Mouse (Mus musculus) limb, embryonic 14.5 days (tissue): ENCODE data around the gene Csf1. TPM values are rescaled to one million over a fixed set of nuclear protein-coding genes. Genes with fewer than 3 reads are reported as not detected.

Experiments used
- ATAC-seq: fragments of 200-750 bp; cut with Nextera tagmentation; 2 replicates; pipeline ENCODE4 v1.8.0; 2017; ENCODE audit warnings: low read depth, moderate number of reproducible peaks, moderate TSS enrichment; ENCODE audit not compliant: low FRiP score
- DNase-seq: peaks from one replicate; pipeline ENCODE4 v3.0.0-alpha.2; 2015; ENCODE audit warnings: low spot score
- H3K27ac ChIP-seq: fragments of 300-500 bp; sonication (generic); replicated peaks from 2 replicates; pipeline ENCODE4 v1.5.1; 2014; ENCODE audit warnings: low read depth, mild to moderate bottlenecking, low read length, moderate library complexity, mixed read lengths
- H3K27me3 ChIP-seq: fragments of 300-500 bp; sonication (generic); 2 replicates; pipeline ENCODE4 v1.6.1; 2014; ENCODE audit warnings: low read length, mixed read lengths; ENCODE audit not compliant: control insufficient read depth, insufficient read depth
- H3K36me3 ChIP-seq: fragments of 300-500 bp; sonication (generic); 2 replicates; pipeline ENCODE4 v1.6.1; 2014; ENCODE audit warnings: mild to moderate bottlenecking, low read length, moderate library complexity, mixed read lengths; ENCODE audit not compliant: control insufficient read depth, insufficient read depth
- H3K4me1 ChIP-seq: fragments of 300-500 bp; sonication (generic); 2 replicates; pipeline ENCODE4 v1.6.1; 2014; ENCODE audit warnings: antibody characterized with exemption, low read length, mixed read lengths; ENCODE audit not compliant: control insufficient read depth, insufficient read depth
- H3K4me2 ChIP-seq: fragments of 300-500 bp; sonication (generic); replicated peaks from 2 replicates; pipeline ENCODE4 v1.6.1; 2014; ENCODE audit warnings: low read depth, mild to moderate bottlenecking, low read length, moderate library complexity; ENCODE audit not compliant: severe bottlenecking
- H3K4me3 ChIP-seq: fragments of 300-500 bp; sonication (generic); replicated peaks from 2 replicates; pipeline ENCODE4 v1.5.1; 2014; ENCODE audit warnings: low read length
- H3K9ac ChIP-seq: fragments of 300-500 bp; sonication (generic); 2 replicates; pipeline ENCODE4 v1.6.1; 2014; ENCODE audit warnings: mild to moderate bottlenecking, low read depth, low read length, moderate library complexity; ENCODE audit not compliant: severe bottlenecking
- H3K9me3 ChIP-seq: fragments of 300-500 bp; sonication (generic); 2 replicates; pipeline ENCODE4 v1.6.1; 2016; ENCODE audit warnings: low read length; ENCODE audit not compliant: control insufficient read depth
- POLR2A ChIP-seq: fragments of 200-500 bp; IDR thresholded peaks from 2 replicates; pipeline ENCODE4 v1.8.0; 2012; ENCODE audit warnings: inconsistent platforms, mild to moderate bottlenecking, moderate library complexity, borderline replicate concordance; ENCODE audit not compliant: insufficient read depth, insufficient read length; ENCODE audit errors: extremely low read depth
- WGBS: fragments of 180-500 bp; shearing (Covaris S2); extraction: QIAGEN DNeasy Blood & Tissue Kit; methylation state at CpG from one replicate; pipeline ENCODE4 v1.1.7; 2014; 5-methylcytosine and 5-hydroxymethylcytosine counted together
- polyA plus RNA-seq, 2 experiments: library from polyadenylated mRNA; depleted of rRNA in 1 of 2; stranded (reverse) in 1 of 2; unstranded in 1 of 2; fragments of >200 nt; fragmentation: Nextera tagmentation in 1 of 2; extraction: Ambion mirVana in 1 of 2; gene quantifications; 2 replicates each; pipeline versions ENCODE4 v1.2.1 to v1.2.3; 2012 to 2014

The Csf1 gene
- polyA plus RNA-seq, 2 experiments, result 12.7 to 14.9 TPM

DNA sequence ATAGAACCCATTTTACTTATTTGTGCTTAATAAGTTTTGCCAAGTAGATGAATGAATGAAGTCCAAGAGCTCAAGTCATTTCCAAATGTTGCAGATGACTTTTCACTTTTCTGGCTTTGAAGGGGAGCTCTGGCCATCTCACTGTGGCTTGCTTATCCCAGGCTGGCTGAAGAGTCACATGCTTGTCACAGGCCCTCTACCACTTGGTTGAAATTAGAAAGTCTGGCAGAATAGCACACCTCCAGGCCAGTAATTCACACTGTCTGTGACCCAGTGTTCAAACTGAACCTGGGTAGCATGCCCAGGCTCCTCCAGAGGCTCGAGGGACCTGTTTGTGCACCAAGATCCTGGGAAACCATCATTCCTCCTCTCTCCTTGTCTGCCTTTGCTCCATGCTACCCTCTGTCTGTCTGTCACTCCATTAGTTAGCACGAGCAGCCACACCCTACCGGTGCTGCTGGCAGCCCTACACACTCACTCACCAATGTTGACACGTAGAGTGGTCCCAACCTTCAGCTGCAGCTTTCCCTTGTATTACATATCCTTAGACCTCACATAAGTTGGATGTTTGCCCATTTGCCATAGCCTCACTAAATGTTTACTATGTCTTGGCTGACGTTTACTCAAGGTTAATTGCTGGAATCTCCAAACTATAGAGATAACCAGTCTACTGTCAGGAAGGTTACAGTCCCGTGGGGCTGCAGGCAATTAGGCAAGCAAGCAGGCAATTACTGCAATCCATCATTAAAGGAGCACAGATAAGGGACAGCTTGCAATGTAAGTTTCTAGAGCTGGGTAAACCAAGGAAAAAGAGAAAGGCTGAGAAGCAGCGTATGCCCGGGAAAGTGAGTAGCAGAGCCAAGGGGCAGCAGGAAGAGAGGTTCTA, 8.1 kb upstream of the Csf1 start:
- peaks cover 2% of the 10 kb centered on the region; the same call in 1 of the 2 replicates for H3K4me1 ChIP-seq
- no peak overlapping the region for H3K27ac ChIP-seq
- ATAC-seq, result no peak
- H3K9ac ChIP-seq, result no peak overlapping the region
- no peak for DNase-seq
- no peaks in the 10 kb centered on the region for H3K9me3 ChIP-seq
- no peaks in the 10 kb centered on the region for H3K36me3 ChIP-seq
- H3K4me3 ChIP-seq, result no peak overlapping the region
- no peak overlapping the region for H3K4me2 ChIP-seq
- WGBS, result 38% methylated on average over 8 of the region's 8 CpGs
- H3K27me3 ChIP-seq, result no peaks in the 10 kb centered on the region
- TF ChIP-seq POLR2A, result no peak

- no peak for ATAC-seq
- no peaks in the 10 kb centered on the region for H3K36me3 ChIP-seq
- H3K4me1 ChIP-seq, result peaks cover 2% of the 10 kb centered on the region; the same call in 1 of the 2 replicates
- H3K4me3 ChIP-seq, result no peak overlapping the region
- DNase-seq, result no peak
- no peak overlapping the region for H3K9ac ChIP-seq
- TF ChIP-seq POLR2A, result no peak
- no peak overlapping the region for H3K4me2 ChIP-seq
- no peaks in the 10 kb centered on the region for H3K27me3 ChIP-seq
- H3K9me3 ChIP-seq, result no peaks in the 10 kb centered on the region
- WGBS, result 67% methylated on average over 2 of the region's 2 CpGs
- H3K27ac ChIP-seq, result no peak overlapping the region
Measured at GRCm38 (mm10) chr3:107766804-107767203, 6.5 kb upstream of the Csf1 start.

DNA sequence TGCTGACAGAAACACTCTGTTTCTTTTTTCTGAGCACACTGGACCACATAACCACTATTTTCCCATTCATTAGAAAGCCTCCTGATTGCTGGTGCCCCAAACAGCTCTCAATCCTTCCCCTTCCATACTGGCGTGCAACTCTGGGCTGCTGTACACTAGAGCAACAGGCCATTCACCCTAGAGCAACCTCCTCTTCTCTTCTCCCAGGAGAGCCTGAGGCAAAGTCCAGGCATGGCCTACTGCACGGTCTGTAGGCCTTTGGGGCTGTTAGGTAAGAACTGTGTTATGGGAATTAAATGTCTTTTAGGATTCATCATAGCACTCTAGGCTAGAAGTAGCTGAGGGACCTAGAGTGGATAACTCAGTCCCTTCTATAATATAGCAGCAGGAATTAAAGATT, 5.7 kb upstream of the Csf1 start:
- no peak overlapping the region for H3K4me3 ChIP-seq
- peaks cover 2% of the 10 kb centered on the region; the same call in 1 of the 2 replicates for H3K4me1 ChIP-seq
- no peak for TF ChIP-seq POLR2A
- H3K27ac ChIP-seq, result no peak overlapping the region
- no peak for ATAC-seq
- DNase-seq, result no peak
- H3K9ac ChIP-seq, result no peak overlapping the region
- whole genome bisulfite sequencing, result 76% methylated on average over 2 of the region's 2 CpGs
- no peak overlapping the region for H3K4me2 ChIP-seq
- H3K27me3 ChIP-seq, result no peaks in the 10 kb centered on the region
- H3K36me3 ChIP-seq, result no peaks in the 10 kb centered on the region
- no peaks in the 10 kb centered on the region for H3K9me3 ChIP-seq

DNA sequence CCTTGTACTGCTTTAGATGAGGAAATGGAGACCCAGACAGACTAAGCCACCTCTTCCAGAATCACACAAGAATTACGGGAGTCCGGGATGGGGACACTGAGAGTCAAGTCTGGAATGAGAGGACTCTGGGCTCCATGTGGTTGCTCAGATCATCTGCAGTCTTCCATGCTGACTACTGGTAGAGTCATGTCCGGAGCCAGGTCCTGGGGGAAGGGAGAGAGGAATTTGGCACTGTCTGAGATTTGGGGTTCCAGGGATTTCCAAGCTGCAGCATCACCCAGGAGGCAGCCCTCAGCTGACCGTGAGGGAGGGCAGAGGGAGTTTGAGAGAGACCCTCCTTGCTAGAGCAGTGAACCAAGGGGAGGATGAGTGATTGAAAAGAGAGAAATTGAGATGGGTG, 3.3 kb upstream of the Csf1 start:
- DNase-seq (no peak), ATAC-seq (no peak)
- H3K27ac ChIP-seq, result no peak overlapping the region
- TF ChIP-seq POLR2A, result no peak
- H3K27me3 ChIP-seq, result no peaks in the 10 kb centered on the region
- H3K9me3 ChIP-seq, result no peaks in the 10 kb centered on the region
- H3K4me1 ChIP-seq, result peaks cover 13% of the 10 kb centered on the region
- no peak overlapping the region for H3K9ac ChIP-seq
- H3K4me2 ChIP-seq, result no peak overlapping the region
- WGBS, result 86% methylated on average over 4 of the region's 4 CpGs
- no peaks in the 10 kb centered on the region for H3K36me3 ChIP-seq
- no peak overlapping the region for H3K4me3 ChIP-seq

DNA sequence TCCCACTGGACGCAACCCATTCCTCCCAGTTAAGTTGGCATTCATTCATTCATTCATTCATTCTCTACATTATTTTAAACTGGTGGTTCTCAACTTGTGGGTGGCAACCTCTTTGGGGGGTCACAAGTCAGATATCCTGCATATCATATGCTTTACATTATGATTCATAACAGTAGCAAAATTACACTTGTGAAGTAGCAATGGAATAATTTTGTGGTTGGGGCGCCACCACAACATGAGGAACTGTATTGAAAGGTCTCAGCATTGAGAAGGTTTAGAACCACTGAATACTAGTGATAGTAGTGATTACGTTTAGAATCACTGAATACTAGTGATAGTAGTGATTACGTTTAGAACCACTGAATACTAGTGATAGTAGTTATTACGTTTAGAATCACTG, 1.2 kb upstream of the Csf1 start:
- WGBS, result 95% methylated on average over 5 of the region's 5 CpGs
- TF ChIP-seq POLR2A, result no peak
- H3K4me3 ChIP-seq, result no peak overlapping the region
- H3K27ac ChIP-seq, result no peak overlapping the region
- no peaks in the 10 kb centered on the region for H3K27me3 ChIP-seq
- ATAC-seq (no peak), DNase-seq (no peak)
- H3K9ac ChIP-seq, result no peak overlapping the region
- H3K9me3 ChIP-seq, result no peaks in the 10 kb centered on the region
- peaks cover 19% of the 10 kb centered on the region for H3K4me1 ChIP-seq
- H3K36me3 ChIP-seq, result 0 out of 2 replicates have a peak, but pooled peaks cover 4% of the 10 kb centered on the region
- H3K4me2 ChIP-seq, result no peak overlapping the region
